Mouse (Mus musculus) left cerebral cortex, postnatal 4 days (tissue): ENCODE measurements around the gene Tsfm. TPM values are rescaled to one million over a fixed set of nuclear protein-coding genes. Genes with fewer than 3 reads are reported as not detected.

Experiments
- DNase-seq: peaks from one replicate; pipeline ENCODE4 v3.0.0-alpha.2; 2022
- intact Hi-C: fragments of 180-260 bp; cut with DNase I; formaldehyde crosslinking; loops from one replicate; pipeline ENCODE4 v1.15.1; 2025
- total RNA-seq, 2 experiments: library from RNA; stranded (reverse); gene quantifications; 2 replicates each; pipeline ENCODE4 v1.2.3; 2021

Gene Tsfm
- total RNA-seq, 2 experiments from 2014 or later, result 29.4 to 30.2 TPM

DNA sequence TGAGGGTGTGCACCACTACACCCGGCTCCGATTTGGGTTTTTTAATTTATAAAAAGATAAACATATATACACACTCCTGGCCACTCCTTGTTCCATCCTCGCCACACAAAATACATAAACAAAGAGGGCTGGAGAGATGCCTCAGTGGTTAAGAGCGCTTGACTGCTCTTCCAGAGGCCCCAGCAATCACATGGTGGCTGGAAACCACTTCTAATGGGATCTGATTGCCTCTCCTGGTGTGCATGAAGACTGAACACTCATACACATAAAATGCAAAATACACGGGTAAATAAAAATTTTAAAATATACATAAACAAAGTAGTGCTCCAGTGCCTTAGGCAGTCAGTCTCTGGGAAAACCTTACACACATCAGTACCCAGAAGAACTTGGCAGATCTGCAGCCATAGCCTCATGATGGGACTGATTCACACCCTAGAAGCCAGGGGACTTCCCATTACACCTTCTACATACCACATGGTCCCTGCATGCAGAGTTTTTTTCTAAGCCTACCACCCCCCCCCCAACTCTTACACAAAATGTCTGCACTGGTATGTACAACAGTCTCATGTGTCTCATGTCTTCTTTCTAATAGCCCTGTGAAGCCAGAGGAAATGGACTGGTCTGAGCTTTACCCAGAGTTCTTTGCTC lies 12.0 kb upstream of the Tsfm start:
- no peak for DNase-seq
- intact Hi-C loops, result no loop called here

DNA sequence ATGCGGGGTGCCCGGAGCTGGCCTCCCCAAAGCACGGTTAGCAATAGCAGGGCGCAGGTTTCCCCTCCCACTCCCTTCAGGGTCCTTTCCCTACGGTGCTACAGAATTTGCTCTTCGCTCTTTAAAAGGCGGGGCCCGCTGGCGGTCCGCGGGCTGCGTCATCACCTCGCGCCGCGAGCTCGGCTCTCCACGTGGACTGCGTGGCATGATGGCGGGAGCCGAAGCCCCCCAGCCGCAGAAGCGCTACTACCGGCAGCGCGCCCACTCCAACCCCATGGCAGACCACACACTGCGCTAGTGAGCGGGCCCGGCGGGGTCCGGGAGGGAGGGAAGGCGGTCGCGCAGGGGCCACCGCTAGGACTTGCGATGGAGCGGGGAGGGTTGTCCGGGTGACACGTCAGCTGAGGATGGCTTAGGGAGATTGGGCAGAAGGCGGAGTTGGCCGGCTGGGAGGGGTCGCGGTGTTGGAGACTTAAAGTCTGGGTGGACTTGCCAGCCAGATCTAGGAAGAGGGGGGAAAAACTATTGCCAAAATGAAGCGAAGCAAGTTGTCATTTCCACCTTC lies 11.2 kb upstream of the Tsfm start:
- intact Hi-C loops, result no loop called here
- peak; percentile 91 for DNase-seq

DNA sequence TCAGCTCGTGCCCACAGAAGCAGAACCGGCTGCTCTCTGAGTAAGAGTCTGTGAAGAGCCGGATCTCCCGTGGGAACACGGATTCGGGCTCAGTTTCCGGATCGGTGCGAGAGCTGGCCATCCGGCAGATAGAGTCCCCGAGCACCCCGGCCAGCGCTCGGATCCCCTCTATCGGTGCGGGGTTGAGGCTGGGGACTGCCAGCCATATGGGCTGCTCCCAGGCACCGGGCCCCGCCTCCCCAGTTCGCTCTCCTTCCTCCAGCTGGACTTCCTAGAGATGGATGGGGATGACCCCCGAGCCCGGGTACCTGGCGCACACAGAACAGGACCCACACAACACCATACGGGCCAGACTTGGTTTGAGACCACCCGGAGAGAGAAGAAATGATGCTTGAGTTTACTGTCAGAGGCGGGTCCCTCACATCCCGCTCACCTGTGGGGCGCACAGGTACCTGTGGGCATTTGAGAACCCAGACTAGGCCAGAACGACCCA lies 10.7 kb upstream of the Tsfm start, which contains the start of the genes Mettl1 and Eef1akmt3:
Mettl1 (plus strand) TSS at position 141 of the 493 bp plus-strand sequence.
Eef1akmt3 (minus strand) TSS at position 240 of the 493 bp plus-strand sequence.
- DNase-seq, result peak; percentile 43
- intact Hi-C loops, result no loop called here

DNA sequence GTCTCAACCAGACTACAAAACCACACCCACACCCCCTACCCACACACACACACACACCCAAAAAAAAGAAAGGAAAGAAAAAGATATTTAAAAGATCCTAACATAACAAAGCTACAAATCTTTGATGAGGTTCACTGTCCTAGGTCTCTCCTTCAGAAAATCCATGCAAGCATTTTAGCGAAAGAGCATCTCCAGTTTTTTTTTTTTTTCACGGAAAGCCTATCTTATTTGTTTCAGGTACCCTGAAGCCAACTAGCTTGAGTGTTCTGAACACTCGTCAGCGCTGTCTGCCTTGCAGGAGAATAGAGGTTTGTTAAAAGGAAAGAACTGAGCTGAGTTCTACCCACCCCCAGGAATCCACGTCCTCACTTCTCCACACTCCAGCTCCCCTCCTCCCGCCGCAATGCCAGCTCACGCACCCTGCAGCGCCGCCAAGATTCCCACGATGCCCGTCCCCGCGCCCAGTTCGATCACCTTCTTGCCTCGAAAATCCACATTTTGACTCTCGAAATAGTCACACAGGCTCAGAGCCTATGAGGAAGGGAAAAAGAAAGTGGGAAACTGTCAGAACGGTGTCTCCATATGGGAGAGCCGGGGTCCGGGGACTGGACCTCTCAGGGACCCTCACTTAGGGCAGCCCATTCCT lies 10.1 kb upstream of the Tsfm start:
- intact Hi-C loops, result no loop called here
- DNase-seq, result no peak

DNA sequence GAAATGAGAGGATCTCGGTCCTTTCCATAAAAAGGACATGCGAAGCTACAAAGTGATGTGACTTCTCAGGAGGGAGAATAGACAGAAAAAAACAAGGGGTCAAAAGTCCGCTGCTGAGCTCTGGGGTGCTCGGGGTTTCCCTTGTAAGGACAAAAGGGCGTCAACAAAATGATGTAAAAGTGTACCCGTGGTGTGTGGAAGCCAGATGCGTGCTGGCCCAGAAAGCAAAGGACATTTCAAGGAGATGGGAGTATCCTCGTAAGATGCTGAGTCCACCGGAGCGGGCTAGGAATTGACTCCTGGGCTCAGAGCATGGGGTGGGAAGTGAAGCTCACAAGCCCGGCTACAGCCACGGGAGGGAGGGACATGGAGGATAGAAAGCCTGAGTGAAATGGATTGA lies 7.0 kb upstream of the Tsfm start:
- intact Hi-C loops, result no loop called here

DNA sequence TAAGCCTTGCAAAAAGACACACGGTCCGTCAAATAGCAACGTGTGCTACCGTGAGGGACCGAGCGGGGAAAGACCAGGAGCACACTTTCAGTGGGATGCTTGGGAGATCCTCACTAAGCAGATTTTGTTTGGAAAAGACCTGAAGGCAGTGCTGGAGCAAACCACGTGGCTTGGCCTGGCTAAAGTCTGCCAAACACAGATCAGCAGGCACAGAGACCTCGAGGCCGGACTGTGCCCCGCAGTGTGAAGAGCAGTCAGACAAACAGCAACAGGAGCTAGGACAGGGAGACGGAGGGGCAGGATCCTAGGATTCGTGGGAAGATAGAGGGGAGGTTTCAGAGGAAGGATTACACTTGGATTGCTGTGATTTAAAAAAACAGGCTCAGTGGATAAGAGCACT lies 5.6 kb upstream of the Tsfm start:
- DNase-seq, result no peak
- intact Hi-C loops, result no loop called here

More for the DNA sequence above, 7.0 kb upstream of the Tsfm start:
- DNase-seq, result no peak

DNA sequence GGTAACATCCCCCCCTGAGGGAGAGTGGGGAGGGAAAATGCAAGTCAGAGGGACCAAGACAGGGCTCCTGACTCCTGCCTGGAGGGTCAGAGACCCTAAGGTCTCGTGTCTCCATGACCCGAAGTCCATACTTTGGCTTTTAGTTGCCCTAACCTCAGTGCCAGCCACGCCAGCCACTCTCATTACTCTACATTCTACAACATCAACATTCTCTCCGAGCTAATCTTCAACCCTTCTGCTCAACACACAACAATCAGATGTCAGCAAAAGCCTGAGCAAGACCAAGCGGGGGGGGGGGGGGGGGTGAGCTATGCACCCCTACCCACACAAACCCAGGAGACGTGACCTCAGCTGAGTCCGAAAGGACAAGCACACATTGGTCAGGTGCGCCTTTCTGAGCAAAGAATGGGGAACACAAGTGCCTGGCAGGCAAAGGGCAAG lies 2.7 kb upstream of the Tsfm start:
- intact Hi-C loops, result loop anchor here (5.0 kb wide), 1 partner anchor 116 kb away; no protein-coding TSS in a partner anchor
- no peak for DNase-seq

DNA sequence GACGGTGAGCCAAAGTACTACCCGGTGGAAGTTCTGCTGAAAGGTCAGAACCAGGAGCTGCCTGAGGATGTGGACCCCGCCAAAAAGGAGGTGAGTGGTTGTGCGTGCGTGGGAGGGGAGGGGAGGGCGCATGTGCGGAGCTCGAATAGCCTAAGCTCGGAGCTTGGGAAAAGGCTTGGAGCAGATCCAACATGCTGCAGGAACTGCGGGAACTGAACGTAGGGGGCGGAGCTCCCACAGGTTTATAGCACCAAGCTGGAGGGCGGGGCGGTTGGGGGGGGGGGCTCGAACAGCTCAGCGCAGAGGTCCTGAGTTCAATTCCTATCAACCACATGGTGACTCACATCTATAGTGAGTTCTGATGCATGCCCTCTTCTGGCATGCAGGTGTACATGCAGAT lies 12.2 kb downstream of the Tsfm start:
- DNase-seq, result no peak
- intact Hi-C loops, result no loop called here

DNA sequence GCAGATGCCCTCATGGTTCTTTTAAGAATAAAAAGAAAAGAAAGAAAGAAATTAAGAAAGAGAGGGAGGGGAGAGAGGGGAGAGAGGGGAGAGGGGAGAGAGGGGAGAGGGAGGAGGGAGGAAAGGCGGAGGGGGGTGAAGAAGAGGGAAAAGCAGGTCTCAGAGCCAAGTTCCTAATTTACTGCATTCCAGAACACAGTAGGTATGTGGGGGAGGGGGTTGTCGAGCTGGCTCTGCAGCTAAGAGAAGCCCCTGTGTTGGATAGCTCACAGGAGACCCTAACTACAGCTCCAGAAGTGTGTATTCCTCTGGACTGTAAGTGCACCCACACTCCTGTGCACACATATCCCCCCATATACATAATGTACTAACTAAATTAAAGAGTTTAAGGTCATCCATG lies 13.6 kb downstream of the Tsfm start:
- DNase-seq, result no peak
- intact Hi-C loops, result no loop called here

DNA sequence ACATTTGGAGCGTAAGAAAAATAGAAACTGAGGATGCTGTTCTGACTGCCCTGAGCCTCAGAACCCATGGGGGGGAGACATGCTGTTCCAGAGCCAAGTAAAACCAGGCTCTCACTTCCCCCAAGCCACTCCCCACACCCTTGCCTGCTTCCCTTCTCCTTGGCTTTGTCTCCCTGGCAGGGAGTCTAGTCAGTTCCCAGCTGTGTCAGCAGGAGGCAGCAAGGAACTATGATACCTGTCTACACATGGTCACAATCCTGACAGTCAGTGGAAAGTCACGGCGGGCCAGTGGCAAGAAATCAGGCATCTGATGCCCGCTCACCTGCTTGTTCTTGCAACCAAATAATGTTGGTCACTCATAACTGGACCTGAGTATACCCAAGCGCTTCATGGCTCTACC lies 14.2 kb downstream of the Tsfm start:
- intact Hi-C loops, result no loop called here
- no peak for DNase-seq

DNA sequence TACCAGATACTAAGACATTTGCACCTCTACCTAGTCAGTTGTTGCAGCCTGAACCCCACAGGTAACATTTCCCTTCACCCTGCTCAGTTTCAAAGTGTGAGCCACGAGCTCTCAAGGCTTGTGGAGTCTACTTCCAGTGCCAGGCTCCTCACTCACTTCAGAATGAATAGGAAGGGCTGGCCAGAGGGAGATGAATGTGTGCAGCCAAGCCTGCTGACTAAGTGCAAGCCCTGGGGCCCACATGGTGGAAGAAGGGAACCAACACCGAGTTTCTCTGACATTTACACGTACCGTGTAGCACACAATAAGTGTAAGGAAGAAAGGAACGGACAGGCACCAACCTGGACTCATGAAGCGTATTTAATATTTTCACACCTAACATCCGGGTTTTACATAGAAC lies 26.8 kb downstream of the Tsfm start:
- no peak for DNase-seq
- intact Hi-C loops, result no loop called here

DNA sequence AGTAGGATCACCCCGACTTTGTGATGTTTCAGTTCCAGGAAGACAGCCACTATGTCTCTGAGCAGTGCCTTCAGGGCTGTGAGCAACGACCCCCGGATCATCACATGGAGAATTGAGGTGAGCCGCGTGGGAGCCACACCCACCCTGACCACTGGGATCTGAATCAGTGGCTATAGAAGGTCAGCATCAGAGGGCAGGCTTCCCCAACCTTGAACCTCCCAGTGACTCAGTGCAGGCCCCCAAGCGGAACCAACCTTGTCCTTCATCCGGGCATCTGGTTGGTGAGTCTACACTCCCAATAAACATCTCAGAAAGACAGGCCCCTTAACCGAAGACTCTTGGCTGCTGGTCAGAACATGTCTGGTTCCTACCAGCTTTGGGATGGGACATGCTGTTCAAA lies 27.3 kb downstream of the Tsfm start:
- intact Hi-C loops, result no loop called here
- no peak for DNase-seq

DNA sequence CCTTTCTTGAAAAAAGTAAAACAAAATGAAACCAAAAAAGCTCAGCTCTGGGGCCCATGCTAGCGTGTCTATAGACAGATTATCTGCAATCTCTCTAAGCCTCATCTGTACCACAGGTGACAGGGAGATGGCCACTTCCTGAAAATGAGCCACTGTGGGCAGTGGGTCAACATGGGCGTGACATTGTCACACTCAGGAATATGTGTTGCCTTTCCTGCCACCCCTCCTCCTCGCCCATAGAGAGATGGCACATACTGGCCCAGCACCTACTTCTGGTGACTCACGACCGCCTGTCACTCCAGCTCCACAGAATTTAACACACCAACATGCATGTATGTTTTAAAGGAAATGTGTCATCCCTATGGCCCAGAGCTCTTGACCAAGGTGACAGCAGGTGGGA lies 27.9 kb downstream of the Tsfm start:
- intact Hi-C loops, result no loop called here
- DNase-seq, result no peak

DNA sequence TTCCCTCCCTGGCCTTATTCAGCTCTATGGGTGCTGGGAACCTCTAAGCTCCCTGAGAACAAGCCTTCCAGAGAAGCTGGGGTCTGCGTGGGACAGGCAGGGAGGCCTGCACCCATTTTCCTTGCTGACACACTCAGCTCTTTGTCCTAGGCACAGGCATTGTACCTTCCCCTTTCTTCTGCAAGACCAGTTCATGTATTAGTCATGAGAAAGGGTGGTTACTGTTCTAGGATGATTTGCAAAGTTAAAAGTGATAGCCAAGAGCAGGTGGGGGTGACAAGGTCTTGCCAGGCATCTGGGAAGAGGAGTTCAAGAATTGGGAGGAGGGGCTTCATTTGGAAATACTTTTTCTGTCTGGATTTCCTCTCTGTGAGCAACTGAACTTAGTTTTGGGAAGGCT lies 28.6 kb downstream of the Tsfm start:
- intact Hi-C loops, result no loop called here
- no peak for DNase-seq

DNA sequence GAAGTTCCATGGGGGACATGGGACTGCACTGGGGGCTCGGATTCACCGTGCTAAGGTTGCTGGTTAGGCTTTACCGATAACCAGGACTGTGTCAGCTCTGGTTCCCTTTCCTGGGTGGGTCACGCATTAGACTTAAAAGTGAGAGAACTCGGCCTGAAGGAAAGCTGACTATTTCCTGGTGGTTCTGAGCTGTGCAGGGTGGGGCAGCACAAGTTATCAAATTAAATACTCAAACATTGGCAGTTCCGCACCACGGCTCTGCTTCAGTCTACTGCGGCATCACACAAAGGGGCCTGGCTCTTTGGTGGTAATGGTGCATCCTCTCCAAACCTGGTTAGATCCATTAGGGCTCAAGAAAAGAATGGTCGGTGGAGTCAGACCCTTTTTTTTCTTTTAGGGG lies 29.3 kb downstream of the Tsfm start:
- intact Hi-C loops, result no loop called here
- DNase-seq, result no peak

DNA sequence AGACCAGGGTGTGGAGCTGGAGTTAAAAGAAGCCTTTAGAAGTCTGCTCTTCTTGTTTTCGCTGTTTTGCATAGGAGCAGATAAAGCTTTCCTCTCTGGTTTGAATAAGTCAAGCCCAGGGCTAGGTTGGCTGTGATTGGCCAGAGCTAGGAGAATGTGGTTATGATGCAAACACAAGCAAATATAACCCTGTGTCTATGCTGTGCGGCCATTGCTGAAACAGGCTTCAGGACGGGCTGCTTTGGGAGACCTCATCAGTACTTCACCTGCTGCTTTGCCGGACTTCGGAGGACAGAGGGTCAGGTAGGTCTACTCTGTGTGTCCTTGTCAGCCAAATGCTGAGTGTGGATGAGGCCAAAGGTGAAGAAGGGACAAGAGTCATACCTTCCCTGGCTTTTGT lies 30.1 kb downstream of the Tsfm start, which contains the start of gene Avil:
Avil (plus strand) TSS at position 181 of the 400 bp plus-strand sequence.
- intact Hi-C loops, result no loop called here
- DNase-seq, result no peak

DNA sequence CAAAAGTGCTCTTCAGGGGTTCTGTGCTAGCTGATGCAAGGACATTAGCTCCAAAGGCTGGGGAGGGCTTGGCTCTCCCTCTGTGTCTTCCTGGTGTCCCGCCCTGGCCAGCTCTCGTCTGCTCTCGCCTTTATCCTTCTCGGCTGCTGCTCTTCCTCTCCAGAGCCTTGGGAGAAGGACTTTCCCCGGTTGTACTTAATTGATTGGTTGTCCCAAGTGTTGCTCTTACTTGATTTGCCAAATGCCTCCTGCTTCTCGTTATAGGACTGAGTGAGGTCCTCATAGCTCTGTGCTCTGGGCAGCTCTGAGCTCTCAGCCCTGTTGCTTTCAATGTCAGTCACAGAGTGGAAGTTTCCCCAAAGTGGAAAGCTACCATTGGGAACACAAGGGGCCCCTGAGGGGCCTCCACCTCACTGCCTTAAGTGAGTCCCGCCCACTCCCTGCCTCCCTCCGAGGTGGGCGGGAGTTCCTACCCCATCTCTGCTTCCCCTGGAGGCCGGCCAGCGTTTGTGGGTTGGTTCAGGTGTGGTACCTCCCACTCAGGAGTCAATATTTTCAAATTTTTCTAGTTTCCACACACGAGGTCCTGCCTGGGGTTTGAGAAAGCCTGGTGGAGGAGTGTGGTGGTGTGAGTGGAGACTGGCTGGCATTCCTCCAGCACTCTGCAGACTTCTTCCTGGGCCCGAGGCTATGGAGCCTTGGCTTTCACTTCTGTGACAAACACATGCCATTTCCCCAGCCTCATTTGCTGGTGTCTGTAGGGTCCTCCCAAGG lies 33.1 kb downstream of the Tsfm start:
- DNase-seq, result peak; percentile 26
- intact Hi-C loops, result no loop called here

DNA sequence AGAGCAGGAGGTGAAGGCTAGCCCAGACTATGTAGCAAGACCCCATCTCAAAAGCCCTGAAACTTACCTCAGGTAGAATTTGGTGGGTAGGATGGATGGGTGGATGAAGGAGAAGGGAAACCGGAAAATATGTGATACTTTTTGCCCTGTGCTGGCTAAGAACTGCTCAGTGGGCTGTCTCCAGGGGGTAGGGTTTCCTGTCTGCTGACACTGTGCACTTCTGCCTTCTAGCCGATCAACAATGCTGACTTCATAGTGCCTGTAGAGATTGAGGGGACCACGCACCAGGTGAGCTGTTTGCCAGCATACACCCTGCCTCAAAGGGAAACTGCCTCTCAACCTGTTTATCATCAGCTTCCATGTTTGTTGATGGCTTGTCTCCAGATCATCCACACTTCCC lies 37.0 kb downstream of the Tsfm start:
- DNase-seq, result no peak
- intact Hi-C loops, result no loop called here

DNA sequence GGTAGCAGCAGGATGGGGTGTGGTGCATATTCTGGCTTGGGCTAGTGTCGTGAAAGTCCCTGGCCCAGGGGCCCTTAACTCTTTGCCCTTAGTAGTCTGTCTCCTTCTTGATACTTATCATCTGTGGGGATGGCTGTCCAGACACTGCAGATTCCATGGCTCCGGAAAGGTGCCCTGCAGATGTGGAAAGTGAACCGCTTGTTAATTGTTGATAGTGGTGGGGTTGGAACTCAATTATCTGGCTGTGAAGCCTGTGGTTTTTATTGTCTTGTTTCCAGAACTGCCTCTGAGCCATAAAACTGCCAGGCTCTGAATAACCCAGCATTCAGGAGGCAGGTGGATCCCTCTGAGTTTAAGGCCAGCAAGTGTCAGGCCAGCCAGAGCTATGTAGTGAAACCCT lies 39.0 kb downstream of the Tsfm start:
- intact Hi-C loops, result loop anchor here (2.0 kb wide), 1 partner anchor 73 kb away; no protein-coding TSS in a partner anchor

DNA sequence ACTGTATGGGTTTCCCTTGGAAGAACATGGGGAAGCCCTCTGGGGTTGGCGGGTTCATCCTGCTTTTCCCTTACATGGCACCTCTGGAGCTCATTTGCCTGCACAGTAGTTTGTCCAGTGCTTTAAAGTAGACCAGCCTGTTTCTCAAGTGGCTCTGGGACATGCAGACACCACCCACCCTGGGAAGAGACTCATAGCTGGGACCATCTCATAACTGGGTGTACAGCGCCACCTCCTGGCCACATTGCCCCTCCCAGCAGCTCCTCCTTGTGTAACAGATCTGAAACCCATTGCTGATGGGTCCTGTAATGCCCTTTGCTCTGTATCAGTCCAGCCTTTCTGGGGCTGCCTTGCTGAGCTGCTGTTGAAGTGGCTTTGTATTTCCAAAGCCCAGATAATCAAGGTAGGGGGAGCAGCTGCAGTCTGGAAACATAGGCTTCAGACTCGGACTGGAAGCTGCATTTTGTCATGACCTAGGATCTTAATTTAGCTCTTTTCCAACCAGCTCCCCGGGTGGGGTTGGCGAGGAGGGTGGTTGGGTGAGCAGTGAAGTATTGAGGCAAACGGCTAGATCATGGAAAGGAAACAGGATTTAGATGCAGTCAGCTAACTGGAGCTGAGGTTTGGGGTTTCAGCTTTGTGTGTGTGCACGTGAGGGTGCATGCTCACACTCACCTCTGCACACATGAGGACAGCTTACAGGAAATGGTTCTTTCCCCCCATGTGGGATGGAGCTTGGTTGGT lies 40.2 kb downstream of the Tsfm start:
- peak; percentile 92 for DNase-seq
- intact Hi-C loops, result loop anchor here (2.0 kb wide), 1 partner anchor 72 kb away; no protein-coding TSS in a partner anchor

More for the DNA sequence above, 39.0 kb downstream of the Tsfm start:
- no peak for DNase-seq
